Mouse (Mus musculus): ENCODE measurements around the gene Crb2.

DNA sequence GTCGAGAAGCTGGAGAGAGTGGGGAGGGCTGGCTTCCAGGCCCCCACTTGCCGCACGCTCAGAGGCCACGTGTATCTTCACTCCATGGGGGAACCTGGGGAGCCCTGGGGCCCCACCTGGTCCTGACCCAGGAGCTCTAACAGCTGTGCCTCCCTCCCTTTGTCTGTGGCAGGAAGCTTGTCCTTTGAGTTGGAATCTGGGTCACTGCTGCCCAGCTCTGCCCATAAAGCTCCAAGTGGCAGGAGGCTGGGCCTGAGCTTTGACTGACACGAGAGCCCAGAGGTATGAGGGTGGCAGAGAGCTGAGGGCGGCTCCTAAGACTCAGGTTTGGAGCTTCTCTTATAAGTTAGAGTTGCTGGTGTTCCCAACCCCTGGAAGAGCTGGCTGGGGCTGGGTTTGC is 23.1 kb downstream of the Crb2 start:
- TF ChIP-seq CTCF (IDR thresholded peaks at IDR 0.05; ENCODE audit: insufficient read depth, low read length), result no peak
- no peak for TF ChIP-seq POLR2A (IDR thresholded peaks at IDR 0.05; ENCODE audit: borderline replicate concordance, extremely low read depth, low read depth, low read length)

Data from lung, adult 2 months (tissue).